Comparison of ENCODE assay signal across 8 mouse cellular contexts in genomic region chr4:82403975-82404651, GRCm38 (mm10).
DNase-seq lines count a peak whose midpoint lies in the region; ATAC-seq and TF ChIP-seq lines count a peak whose summit lies in the region.

No protein-coding gene starts in this region.

- TF ChIP-seq EP300 in stomach, postnatal 0 days (optimal IDR thresholded peaks at IDR 0.05): no peak

- no peaks in the 10 kb centered on the region for H3K27me3 ChIP-seq in midbrain, embryonic 14.5 days (ENCODE audit: control insufficient read depth, insufficient read depth, low read length)
- no peaks in the 10 kb centered on the region for H3K27me3 ChIP-seq in midbrain, embryonic 11.5 days (ENCODE audit: control insufficient read depth, insufficient read depth, low read length)
- no peaks in the 10 kb centered on the region for H3K27me3 ChIP-seq in kidney, postnatal 0 days (ENCODE audit: insufficient read depth, low read length)
- H3K27me3 ChIP-seq in lung, embryonic 14.5 days (ENCODE audit: insufficient read depth, low read length): no peaks in the 10 kb centered on the region
- no peaks in the 10 kb centered on the region for H3K27me3 ChIP-seq in stomach, postnatal 0 days (ENCODE audit: control insufficient read depth, insufficient read depth, low read length)

- no peak overlapping the region for H3K4me3 ChIP-seq in midbrain, embryonic 14.5 days (replicated peaks; ENCODE audit: low read depth, low read length)
- H3K4me3 ChIP-seq in midbrain, embryonic 11.5 days (ENCODE audit: low read depth, low read length): no peak overlapping the region
- no peak overlapping the region for H3K4me3 ChIP-seq in kidney, postnatal 0 days (replicated peaks; ENCODE audit: low read depth, low read length)
- H3K4me3 ChIP-seq in lung, embryonic 14.5 days (ENCODE audit: low read depth, low read length): no peak overlapping the region
- no peak overlapping the region for H3K4me3 ChIP-seq in stomach, postnatal 0 days (ENCODE audit: low read depth, low read length)

- no peak overlapping the region for H3K4me2 ChIP-seq in midbrain, embryonic 14.5 days (ENCODE audit: low read length)
- H3K4me2 ChIP-seq in midbrain, embryonic 11.5 days: no peak overlapping the region
- H3K4me2 ChIP-seq in kidney, postnatal 0 days (ENCODE audit: low read length): 0 out of 2 replicates have a peak overlapping the region, but pooled peaks have one; percentile 30
- H3K4me2 ChIP-seq in lung, embryonic 14.5 days: peak overlapping the region; percentile 40
- H3K4me2 ChIP-seq in stomach, postnatal 0 days (replicated peaks; ENCODE audit: low read depth): peak overlapping the region; percentile 31

- no peak for TF ChIP-seq CTCF in kidney, postnatal 0 days (IDR thresholded peaks at IDR 0.05; ENCODE audit: low read depth)
- TF ChIP-seq CTCF in lung, embryonic 14.5 days (IDR thresholded peaks at IDR 0.05; ENCODE audit: low read depth): no peak
- no peak; the same call in 1 of the 2 replicates for TF ChIP-seq CTCF in stomach, postnatal 0 days (IDR thresholded peaks at IDR 0.05; ENCODE audit: low read depth)

- H3K9me3 ChIP-seq in midbrain, embryonic 14.5 days (ENCODE audit: control insufficient read depth, low read length): no peaks in the 10 kb centered on the region
- no peaks in the 10 kb centered on the region for H3K9me3 ChIP-seq in midbrain, embryonic 11.5 days (ENCODE audit: control insufficient read depth, low read length)
- no peaks in the 10 kb centered on the region for H3K9me3 ChIP-seq in kidney, postnatal 0 days (replicated peaks; ENCODE audit: low read length)
- no peaks in the 10 kb centered on the region for H3K9me3 ChIP-seq in lung, embryonic 14.5 days (ENCODE audit: low read depth, low read length)
- H3K9me3 ChIP-seq in stomach, postnatal 0 days (ENCODE audit: control insufficient read depth, low read length): no peaks in the 10 kb centered on the region

- H3K9ac ChIP-seq in midbrain, embryonic 14.5 days (replicated peaks; ENCODE audit: low read length): no peak overlapping the region
- H3K9ac ChIP-seq in midbrain, embryonic 11.5 days (ENCODE audit: low read length): no peak overlapping the region
- no peak overlapping the region for H3K9ac ChIP-seq in kidney, postnatal 0 days (ENCODE audit: low read depth, low read length)
- 0 out of 2 replicates have a peak overlapping the region, but pooled peaks have one; percentile 9 for H3K9ac ChIP-seq in lung, embryonic 14.5 days
- no peak overlapping the region for H3K9ac ChIP-seq in stomach, postnatal 0 days (ENCODE audit: low read length)

- peak overlapping the region; percentile 43 for H3K27ac ChIP-seq in midbrain, embryonic 14.5 days (replicated peaks; ENCODE audit: low read depth, low read length)
- no peak overlapping the region for H3K27ac ChIP-seq in midbrain, embryonic 11.5 days (ENCODE audit: low read depth, low read length)
- 0 out of 2 replicates have a peak overlapping the region, but pooled peaks have one; percentile 26 for H3K27ac ChIP-seq in kidney, postnatal 0 days
- H3K27ac ChIP-seq in lung, embryonic 14.5 days (ENCODE audit: low read depth): peak overlapping the region; percentile 75
- H3K27ac ChIP-seq in stomach, postnatal 0 days (replicated peaks): peak overlapping the region; percentile 74

- H3K36me3 ChIP-seq in midbrain, embryonic 14.5 days (ENCODE audit: control insufficient read depth, insufficient read depth, low read length): no peaks in the 10 kb centered on the region
- H3K36me3 ChIP-seq in midbrain, embryonic 11.5 days (ENCODE audit: control insufficient read depth, insufficient read depth, low read length): no peaks in the 10 kb centered on the region
- H3K36me3 ChIP-seq in kidney, postnatal 0 days (ENCODE audit: insufficient read depth, low read length): no peaks in the 10 kb centered on the region
- H3K36me3 ChIP-seq in lung, embryonic 14.5 days (ENCODE audit: insufficient read depth): no peaks in the 10 kb centered on the region
- H3K36me3 ChIP-seq in stomach, postnatal 0 days (ENCODE audit: control insufficient read depth, insufficient read depth, low read length): no peaks in the 10 kb centered on the region

- WGBS in midbrain, embryonic 14.5 days: 79% methylated on average over 13 of the region's 13 CpGs
- 87% methylated on average over 13 of the region's 13 CpGs for WGBS in midbrain, embryonic 11.5 days
- 56% methylated on average over 13 of the region's 13 CpGs for WGBS in kidney, postnatal 0 days
- 31% methylated on average over 13 of the region's 13 CpGs for WGBS in lung, embryonic 14.5 days
- WGBS in stomach, postnatal 0 days: 35% methylated on average over 13 of the region's 13 CpGs

- no peak for ATAC-seq in midbrain, embryonic 14.5 days (ENCODE audit: low FRiP score, low TSS enrichment)
- no peak for ATAC-seq in midbrain, embryonic 11.5 days (ENCODE audit: low FRiP score)
- ATAC-seq in kidney, postnatal 0 days (replicated peaks; ENCODE audit: low FRiP score, low read depth): no peak
- ATAC-seq in lung, embryonic 14.5 days (ENCODE audit: insufficient read depth): peak; percentile 57
- peak; percentile 78 for ATAC-seq in stomach, postnatal 0 days (ENCODE audit: low FRiP score, low TSS enrichment)
- no peak for ATAC-seq in activated CD4-positive, CD25-positive, alpha-beta regulatory T cell, adult 4 months

- peak; percentile 55 for DNase-seq in midbrain, embryonic 14.5 days
- no peak for DNase-seq in midbrain, embryonic 11.5 days (ENCODE audit: low spot score, missing footprints)
- peak; percentile 84 to 93 for DNase-seq in cerebellum, postnatal 14 days
- DNase-seq in heart, adult 9 months (ENCODE audit: low spot score in 2 of 2): peak; percentile 70 to 76
- DNase-seq in kidney, postnatal 0 days (ENCODE audit: low spot score): no peak
- peak; percentile 82 for DNase-seq in lung, embryonic 14.5 days
- DNase-seq in stomach, postnatal 0 days (ENCODE audit: low spot score): peak; percentile 59

- H3K4me1 ChIP-seq in midbrain, embryonic 14.5 days (ENCODE audit: control insufficient read depth, insufficient read depth, low read length): peaks cover 33% of the 10 kb centered on the region
- H3K4me1 ChIP-seq in midbrain, embryonic 11.5 days (ENCODE audit: control insufficient read depth, insufficient read depth, low read length): peaks cover 20% of the 10 kb centered on the region
- H3K4me1 ChIP-seq in kidney, postnatal 0 days (replicated peaks; ENCODE audit: insufficient read depth, low read length): peaks cover 10% of the 10 kb centered on the region; the same call in 1 of the 2 replicates
- peaks cover 60% of the 10 kb centered on the region for H3K4me1 ChIP-seq in lung, embryonic 14.5 days (ENCODE audit: insufficient read depth)
- peaks cover 8% of the 10 kb centered on the region for H3K4me1 ChIP-seq in stomach, postnatal 0 days (replicated peaks; ENCODE audit: control insufficient read depth, insufficient read depth)

Comparison
In these comparisons a context has a peak if more than half of its experiments do, and no peak if none do; other contexts are left out.
1. DNase-seq: peak in midbrain, embryonic 14.5 days (single experiment), cerebellum, postnatal 14 days (2 of 2), heart, adult 9 months (2 of 2), lung, embryonic 14.5 days (single experiment) and stomach, postnatal 0 days (single experiment); none in midbrain, embryonic 11.5 days (single experiment) and kidney, postnatal 0 days (single experiment).
2. ATAC-seq: peak in lung, embryonic 14.5 days (single experiment) and stomach, postnatal 0 days (single experiment); none in midbrain, embryonic 14.5 days (single experiment), midbrain, embryonic 11.5 days (single experiment), kidney, postnatal 0 days (single experiment) and activated CD4-positive, CD25-positive, alpha-beta regulatory T cell, adult 4 months (single experiment).
3. H3K4me2 ChIP-seq: peak in kidney, postnatal 0 days (single experiment), lung, embryonic 14.5 days (single experiment) and stomach, postnatal 0 days (single experiment); none in midbrain, embryonic 14.5 days (single experiment) and midbrain, embryonic 11.5 days (single experiment).